Mouse (Mus musculus): ENCODE data around the gene Rnf10.

- no peak for TF ChIP-seq CTCF (IDR thresholded peaks at IDR 0.05; ENCODE audit: borderline replicate concordance, control insufficient read depth, extremely low read depth, insufficient read depth, low read length, poor library complexity)
- TF ChIP-seq POLR2A (IDR thresholded peaks at IDR 0.05; ENCODE audit: control insufficient read depth, extremely low read depth, insufficient read depth, low read length, poor library complexity): no peak
Observed at GRCm38 (mm10) chr5:115222485-115222884, 50.2 kb downstream of the Rnf10 start.
